Mouse (Mus musculus): Measurements from ENCODE around the gene Guca1b. TPM values are rescaled to one million over a fixed set of nuclear protein-coding genes. Genes with fewer than 3 reads are reported as not detected.

Guca1b gene
- 1 to 10 TPM in 1 of 2 experiments, under 1 TPM in 1; 0.60 to 2.4 TPM for total RNA-seq (2021)
- long read RNA-seq, experiment 1, partial matches to known transcripts = 0 of 5 reads
- long read RNA-seq, experiment 1, other reads (novel, unspliced or antisense) = 1 of 5 reads
- long read RNA-seq, experiment 2 = 0 reads

- DNase-seq = no peak
These were observed at the start of gene Guca1b for GRCm38 (mm10) chr17:47385145-47385544. Guca1b (plus strand) TSS chr17:47385393.

GRCm38 (mm10) chr17:47343121-47343520 lies 42.1 kb upstream of the Guca1b start:
- no peak for DNase-seq

GRCm38 (mm10) chr17:47349721-47350319 lies 35.4 kb upstream of the Guca1b start:
- DNase-seq = no peak

- DNase-seq = peak; percentile 75 to 78
These were observed 25.2 kb upstream of the Guca1b start for GRCm38 (mm10) chr17:47359964-47360363.

GRCm38 (mm10) chr17:47361343-47361742 lies 23.9 kb upstream of the Guca1b start:
- DNase-seq = no peak

GRCm38 (mm10) chr17:47368401-47369086 lies 16.6 kb upstream of the Guca1b start, which contains the start of gene Mrps10:
Mrps10 (plus strand) TSS chr17:47368887.
- peak; percentile 90 to 91 for DNase-seq

GRCm38 (mm10) chr17:47369087-47369443 lies 16.1 kb upstream of the Guca1b start:
- DNase-seq = no peak

GRCm38 (mm10) chr17:47371451-47371850 lies 13.7 kb upstream of the Guca1b start:
- peak; percentile 73 to 79 for DNase-seq

GRCm38 (mm10) chr17:47373991-47374390 lies 11.2 kb upstream of the Guca1b start:
- no peak for DNase-seq

GRCm38 (mm10) chr17:47376779-47377280 lies 8.4 kb upstream of the Guca1b start:
- DNase-seq = no peak

- no peak for DNase-seq
These were observed 7.1 kb upstream of the Guca1b start for GRCm38 (mm10) chr17:47378133-47378532.

GRCm38 (mm10) chr17:47381917-47382316 lies 3.3 kb upstream of the Guca1b start:
- no peak for DNase-seq

- peak; percentile 51 to 57 for DNase-seq
These were observed 1.9 kb upstream of the Guca1b start for GRCm38 (mm10) chr17:47383266-47383665.

- no peak for DNase-seq
These were observed 1.1 kb upstream of the Guca1b start for GRCm38 (mm10) chr17:47384064-47384463.

GRCm38 (mm10) chr17:47386649-47387048 lies 1.5 kb downstream of the Guca1b start:
- peak; percentile 54 to 63 for DNase-seq

- peak; percentile 46 to 47 for DNase-seq
These were observed 9.2 kb downstream of the Guca1b start for GRCm38 (mm10) chr17:47394223-47394869.

GRCm38 (mm10) chr17:47395376-47395913 lies 10.3 kb downstream of the Guca1b start:
- peak; percentile 65 to 77 for DNase-seq

GRCm38 (mm10) chr17:47399091-47399490 lies 13.9 kb downstream of the Guca1b start:
- DNase-seq = no peak

GRCm38 (mm10) chr17:47400451-47400850 lies 15.3 kb downstream of the Guca1b start, which contains the start of gene Guca1a:
Guca1a (minus strand) TSS chr17:47400584.
- no peak for DNase-seq

- DNase-seq = no peak
These were observed 22.7 kb downstream of the Guca1b start for GRCm38 (mm10) chr17:47407717-47408557.

GRCm38 (mm10) chr17:47408558-47408898 lies 23.3 kb downstream of the Guca1b start:
- peak; percentile 75 to 77 for DNase-seq

Measured in adrenal gland, postnatal 36 days (tissue).